Mouse (Mus musculus) hindbrain, embryonic 12.5 days (tissue): Measurements from ENCODE around the gene Rad50. TPM values are rescaled to one million over a fixed set of nuclear protein-coding genes. Genes with fewer than 3 reads are reported as not detected.

Source experiments
- ATAC-seq: fragments of 200-750 bp; cut with Nextera tagmentation; 2 replicates; pipeline ENCODE4 v1.8.0; 2017; ENCODE audit warnings: moderate TSS enrichment; ENCODE audit not compliant: low FRiP score
- H3K27ac ChIP-seq: fragments of 300-500 bp; sonication (generic); 2 replicates; pipeline ENCODE4 v1.5.1; 2016; ENCODE audit warnings: mild to moderate bottlenecking
- H3K27me3 ChIP-seq: fragments of 300-500 bp; sonication (generic); 2 replicates; pipeline ENCODE4 v1.6.1; 2016; ENCODE audit warnings: mild to moderate bottlenecking
- H3K36me3 ChIP-seq: fragments of 300-500 bp; sonication (generic); 2 replicates; pipeline ENCODE4 v1.6.1; 2016; ENCODE audit warnings: mild to moderate bottlenecking
- H3K4me1 ChIP-seq: fragments of 300-500 bp; sonication (generic); 2 replicates; pipeline ENCODE4 v1.6.1; 2016
- H3K4me2 ChIP-seq: fragments of 300-500 bp; sonication (generic); replicated peaks from 2 replicates; pipeline ENCODE4 v1.6.1; 2016; ENCODE audit warnings: mild to moderate bottlenecking
- H3K4me3 ChIP-seq: fragments of 300-500 bp; sonication (generic); 2 replicates; pipeline ENCODE4 v1.5.1; 2016; ENCODE audit warnings: mild to moderate bottlenecking
- H3K9ac ChIP-seq: fragments of 300-500 bp; sonication (generic); 2 replicates; pipeline ENCODE4 v1.6.1; 2016; ENCODE audit warnings: mild to moderate bottlenecking, moderate library complexity
- H3K9me3 ChIP-seq: fragments of 300-500 bp; sonication (generic); replicated peaks from 2 replicates; pipeline ENCODE4 v1.6.1; 2016; ENCODE audit warnings: mild to moderate bottlenecking
- WGBS: fragments of 180-500 bp; shearing (Covaris S2); methylation state at CpG from one replicate; pipeline ENCODE4 v1.1.7; 2016; 5-methylcytosine and 5-hydroxymethylcytosine counted together
- polyA plus RNA-seq: library from polyadenylated mRNA; unstranded; fragments of >200 nt; fragmentation: Nextera tagmentation; extraction: Ambion mirVana; gene quantifications from 2 replicates; pipeline ENCODE4 v1.2.1, GENCODE M21; 2016

Gene Rad50
- polyA plus RNA-seq, 1 experiment from 2014 or later: 18.5 TPM

- Histone ChIP-seq H3K27me3 (no peaks in the 10 kb centered on the region), H3K9ac (no peak overlapping the region), H3K36me3 (peaks cover 34% of the 10 kb centered on the region), H3K4me1 (no peaks in the 10 kb centered on the region), H3K9me3 (no peaks in the 10 kb centered on the region), H3K4me2 (no peak overlapping the region), H3K4me3 (no peak overlapping the region), H3K27ac (no peak overlapping the region)
- ATAC-seq: no peak
- 93% methylated on average over 9 of the region's 9 CpGs for WGBS
Observed at GRCm38 (mm10) chr11:53682994-53683530, 24.1 kb downstream of the Rad50 start.

- H3K4me3 ChIP-seq: no peak overlapping the region
- H3K36me3 ChIP-seq: peaks cover 34% of the 10 kb centered on the region
- 90% methylated on average over 2 of the region's 2 CpGs for WGBS
- H3K9me3 ChIP-seq: no peaks in the 10 kb centered on the region
- H3K4me1 ChIP-seq: no peaks in the 10 kb centered on the region
- H3K27ac ChIP-seq: no peak overlapping the region
- ATAC-seq: no peak
- H3K27me3 ChIP-seq: no peaks in the 10 kb centered on the region
- no peak overlapping the region for H3K9ac ChIP-seq
- no peak overlapping the region for H3K4me2 ChIP-seq
Observed at GRCm38 (mm10) chr11:53682170-53682569, 24.9 kb downstream of the Rad50 start.

- H3K9me3 ChIP-seq: no peaks in the 10 kb centered on the region
- no peaks in the 10 kb centered on the region for H3K27me3 ChIP-seq
- H3K4me3 ChIP-seq: no peak overlapping the region
- ATAC-seq: no peak
- H3K4me2 ChIP-seq: no peak overlapping the region
- WGBS: 91% methylated on average over 2 of the region's 2 CpGs
- H3K9ac ChIP-seq: no peak overlapping the region
- peaks cover 34% of the 10 kb centered on the region for H3K36me3 ChIP-seq
- H3K27ac ChIP-seq: no peak overlapping the region
- H3K4me1 ChIP-seq: no peaks in the 10 kb centered on the region
Observed at GRCm38 (mm10) chr11:53681686-53682085, 25.4 kb downstream of the Rad50 start.

GRCm38 (mm10) chr11:53680141-53680540, 27.0 kb downstream of the Rad50 start:
- Histone ChIP-seq H3K36me3 (peaks cover 34% of the 10 kb centered on the region), H3K4me3 (no peak overlapping the region), H3K27me3 (no peaks in the 10 kb centered on the region), H3K27ac (no peak overlapping the region), H3K9ac (no peak overlapping the region), H3K4me2 (no peak overlapping the region), H3K4me1 (no peaks in the 10 kb centered on the region), H3K9me3 (no peaks in the 10 kb centered on the region)
- no peak for ATAC-seq
- 90% methylated on average over 4 of the region's 4 CpGs for WGBS

- no peak overlapping the region for H3K27ac ChIP-seq
- no peaks in the 10 kb centered on the region for H3K9me3 ChIP-seq
- no peak overlapping the region for H3K9ac ChIP-seq
- no peaks in the 10 kb centered on the region for H3K4me1 ChIP-seq
- WGBS: 95% methylated on average over 4 of the region's 4 CpGs
- no peak for ATAC-seq
- no peak overlapping the region for H3K4me2 ChIP-seq
- H3K27me3 ChIP-seq: no peaks in the 10 kb centered on the region
- H3K4me3 ChIP-seq: no peak overlapping the region
- peaks cover 28% of the 10 kb centered on the region for H3K36me3 ChIP-seq
Observed at GRCm38 (mm10) chr11:53671414-53671813, 35.7 kb downstream of the Rad50 start.

GRCm38 (mm10) chr11:53664091-53664490, 43.0 kb downstream of the Rad50 start:
- Histone ChIP-seq H3K4me2 (no peak overlapping the region), H3K27me3 (no peaks in the 10 kb centered on the region), H3K4me1 (no peaks in the 10 kb centered on the region), H3K27ac (no peak overlapping the region), H3K4me3 (no peak overlapping the region), H3K9ac (no peak overlapping the region), H3K9me3 (no peaks in the 10 kb centered on the region), H3K36me3 (peaks cover 18% of the 10 kb centered on the region)
- 87% methylated on average over 5 of the region's 5 CpGs for WGBS
- no peak for ATAC-seq

GRCm38 (mm10) chr11:53662794-53663674, 44.1 kb downstream of the Rad50 start:
- Histone ChIP-seq H3K27me3 (no peaks in the 10 kb centered on the region), H3K9ac (no peak overlapping the region), H3K36me3 (peaks cover 18% of the 10 kb centered on the region), H3K4me1 (no peaks in the 10 kb centered on the region), H3K4me2 (no peak overlapping the region), H3K27ac (no peak overlapping the region), H3K9me3 (no peaks in the 10 kb centered on the region), H3K4me3 (no peak overlapping the region)
- no peak for ATAC-seq
- WGBS: 83% methylated on average over 14 of the region's 14 CpGs

- Histone ChIP-seq H3K4me2 (no peak overlapping the region), H3K9me3 (no peaks in the 10 kb centered on the region), H3K4me1 (no peaks in the 10 kb centered on the region), H3K9ac (no peak overlapping the region), H3K27ac (no peak overlapping the region), H3K27me3 (no peaks in the 10 kb centered on the region), H3K4me3 (no peak overlapping the region), H3K36me3 (peaks cover 6% of the 10 kb centered on the region; the same call in 1 of the 2 replicates)
- WGBS: 91% methylated on average over 6 of the region's 6 CpGs
- ATAC-seq: no peak
Observed at GRCm38 (mm10) chr11:53657828-53658227, 49.3 kb downstream of the Rad50 start.

GRCm38 (mm10) chr11:53657381-53657780, 49.7 kb downstream of the Rad50 start:
- Histone ChIP-seq H3K4me1 (no peaks in the 10 kb centered on the region), H3K27me3 (no peaks in the 10 kb centered on the region), H3K9ac (no peak overlapping the region), H3K4me3 (no peak overlapping the region), H3K27ac (no peak overlapping the region), H3K9me3 (no peaks in the 10 kb centered on the region), H3K4me2 (no peak overlapping the region), H3K36me3 (peaks cover 6% of the 10 kb centered on the region; the same call in 1 of the 2 replicates)
- WGBS: 88% methylated on average over 8 of the region's 8 CpGs
- ATAC-seq: no peak

GRCm38 (mm10) chr11:53656558-53657202, 50.4 kb downstream of the Rad50 start:
- no peaks in the 10 kb centered on the region for H3K4me1 ChIP-seq
- WGBS: 94% methylated on average over 9 of the region's 9 CpGs
- no peak for ATAC-seq

GRCm38 (mm10) chr11:53655043-53655442, 52.1 kb downstream of the Rad50 start:
- H3K9me3 ChIP-seq: no peaks in the 10 kb centered on the region
- no peak for ATAC-seq
- H3K9ac ChIP-seq: no peak overlapping the region
- no peaks in the 10 kb centered on the region for H3K4me1 ChIP-seq
- H3K4me3 ChIP-seq: no peak overlapping the region
- no peak overlapping the region for H3K4me2 ChIP-seq
- WGBS: 95% methylated on average over 5 of the region's 5 CpGs
- no peak overlapping the region for H3K27ac ChIP-seq
- H3K36me3 ChIP-seq: peaks cover 22% of the 10 kb centered on the region
- no peaks in the 10 kb centered on the region for H3K27me3 ChIP-seq

More at GRCm38 (mm10) chr11:53656558-53657202, 50.4 kb downstream of the Rad50 start:
- Histone ChIP-seq H3K4me2 (no peak overlapping the region), H3K27ac (no peak overlapping the region), H3K27me3 (no peaks in the 10 kb centered on the region), H3K36me3 (peaks cover 7% of the 10 kb centered on the region), H3K9me3 (no peaks in the 10 kb centered on the region), H3K4me3 (no peak overlapping the region), H3K9ac (no peak overlapping the region)

- no peaks in the 10 kb centered on the region for H3K27me3 ChIP-seq
- no peak overlapping the region for H3K4me2 ChIP-seq
- no peaks in the 10 kb centered on the region for H3K4me1 ChIP-seq
- ATAC-seq: no peak
- WGBS: 97% methylated on average over 2 of the region's 2 CpGs
- H3K9me3 ChIP-seq: no peaks in the 10 kb centered on the region
- H3K4me3 ChIP-seq: no peak overlapping the region
- H3K36me3 ChIP-seq: peaks cover 28% of the 10 kb centered on the region
- no peak overlapping the region for H3K27ac ChIP-seq
- H3K9ac ChIP-seq: no peak overlapping the region
Observed at GRCm38 (mm10) chr11:53652427-53652826, 54.7 kb downstream of the Rad50 start.
